Mouse (Mus musculus) cerebellum, postnatal 4 days (tissue): ENCODE measurements at regions not wholly inside any gene's neighbourhood (a gene's known extent, or its start where the extent isn't known, plus 50 kb on each side); places are given as distances from the start of the nearest gene placed in this dataset.

ENCODE experiments used
- DNase-seq, 2 experiments: peaks; one replicate each; pipeline ENCODE4 v3.0.0; 2022; ENCODE audit warnings: low spot score in 2 of 2, mixed read lengths in 1 of 2

GRCm38 (mm10) chr15:59207976-59208375 lies 318.9 kb downstream of the Gm49356 start:
- no peak for DNase-seq

GRCm38 (mm10) chr15:59212362-59212761 lies 323.3 kb downstream of the Gm49356 start:
- DNase-seq, result no peak

- DNase-seq, result no peak
Measured at GRCm38 (mm10) chr15:59214096-59214495, 325.0 kb downstream of the Gm49356 start.

GRCm38 (mm10) chr15:59215239-59215638 lies 326.1 kb downstream of the Gm49356 start:
- no peak for DNase-seq

- no peak for DNase-seq
Measured at GRCm38 (mm10) chr15:59217481-59217880, 328.4 kb downstream of the Gm49356 start.

- DNase-seq, result no peak
Measured at GRCm38 (mm10) chr15:59218916-59219315, 329.8 kb downstream of the Gm49356 start.

GRCm38 (mm10) chr15:59225637-59226036 lies 336.5 kb downstream of the Gm49356 start:
- DNase-seq, result no peak

GRCm38 (mm10) chr15:59227293-59227692 lies 338.2 kb downstream of the Gm49356 start:
- DNase-seq, result no peak

GRCm38 (mm10) chr15:59230536-59230935 lies 341.4 kb downstream of the Gm49356 start:
- DNase-seq, result no peak

GRCm38 (mm10) chr15:59231703-59232102 lies 342.6 kb downstream of the Gm49356 start:
- DNase-seq, result no peak

- DNase-seq, result no peak
Measured at GRCm38 (mm10) chr15:59232290-59232689, 343.2 kb downstream of the Gm49356 start.

GRCm38 (mm10) chr15:59237446-59238161 lies 348.5 kb downstream of the Gm49356 start:
- DNase-seq, result no peak

GRCm38 (mm10) chr15:59241752-59242151 lies 352.7 kb downstream of the Gm49356 start:
- no peak for DNase-seq

GRCm38 (mm10) chr15:59245927-59246649 lies 357.0 kb downstream of the Gm49356 start:
- DNase-seq, result no peak

GRCm38 (mm10) chr15:59248477-59249260 lies 359.6 kb downstream of the Gm49356 start:
- DNase-seq, result no peak

- DNase-seq, result no peak
Measured at GRCm38 (mm10) chr15:59261380-59261779, 372.3 kb downstream of the Gm49356 start.

GRCm38 (mm10) chr15:59262380-59262779 lies 373.3 kb downstream of the Gm49356 start:
- DNase-seq, result no peak

- no peak for DNase-seq
Measured at GRCm38 (mm10) chr15:59263433-59264328, 374.6 kb downstream of the Gm49356 start.
